Mouse (Mus musculus): ENCODE data around the gene Rdh9. TPM values are rescaled to one million over a fixed set of nuclear protein-coding genes. Genes with fewer than 3 reads are reported as not detected.

The Rdh9 gene
- total and polyA plus RNA-seq, 2 experiments from 2014 or later, result 0.04 to 0.34 TPM

DNA sequence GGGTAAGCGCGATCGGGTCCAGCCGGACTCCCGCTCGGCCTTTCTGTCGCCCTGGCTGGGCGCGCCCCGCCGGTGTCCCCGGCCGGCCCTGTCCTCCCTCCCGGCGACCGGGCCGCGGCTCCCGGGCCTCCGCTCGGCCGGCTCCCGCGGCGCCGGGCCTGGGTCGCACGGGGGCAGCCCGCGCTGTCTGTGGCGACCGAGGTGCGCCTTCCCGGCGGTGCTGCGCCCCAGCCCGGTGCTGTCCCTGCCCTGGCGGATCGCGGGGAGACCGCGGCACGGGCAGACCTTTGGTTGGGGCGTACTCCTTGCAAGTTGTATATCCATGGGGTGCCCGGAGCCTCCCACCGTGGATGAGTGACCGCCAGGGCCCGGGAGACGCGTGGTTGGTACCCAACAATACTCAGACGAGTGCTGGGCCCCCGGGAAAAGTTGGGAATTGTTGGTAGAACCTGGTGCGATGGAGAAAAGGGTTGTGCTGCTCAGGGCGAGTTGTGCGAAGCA, 36.5 kb upstream of the Rdh9 start:
- no peak for DNase-seq (ENCODE audit: low spot score)

DNA sequence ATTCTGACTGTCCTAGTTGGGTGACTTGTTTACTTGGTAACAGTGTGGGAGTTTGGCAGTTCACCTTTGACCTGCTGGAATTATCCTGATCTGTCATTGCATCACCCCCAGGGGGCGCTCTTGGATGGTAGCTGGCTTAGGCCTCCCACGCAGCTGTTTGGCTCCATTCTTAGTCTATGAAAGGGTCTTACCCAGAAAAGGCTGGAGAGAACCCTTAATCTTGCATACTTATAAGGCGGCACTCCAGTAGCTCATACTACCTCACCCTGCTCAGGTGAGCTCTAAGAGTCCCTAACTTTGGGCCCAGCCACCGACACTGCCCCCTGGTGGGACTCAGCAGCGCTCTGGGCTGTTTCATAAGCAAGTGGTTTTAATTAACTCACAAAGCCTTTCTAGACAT, 31.5 kb upstream of the Rdh9 start:
- no peaks in the 10 kb centered on the region for H3K9me3 ChIP-seq (replicated peaks; ENCODE audit: control insufficient read depth, low read length)
- TF ChIP-seq EP300 (IDR thresholded peaks at IDR 0.05; ENCODE audit: low read depth) (no peak), CTCF (IDR thresholded peaks at IDR 0.05; ENCODE audit: low read depth) (peak; percentile 51)
- H3K27ac ChIP-seq (ENCODE audit: low read depth), result no peak overlapping the region
- no peak overlapping the region for H3K4me3 ChIP-seq (ENCODE audit: low read depth, low read length)
- DNase-seq (ENCODE audit: low spot score), result no peak
- 67% methylated on average over 5 of the region's 5 CpGs for WGBS
- peaks cover 62% of the 10 kb centered on the region for H3K36me3 ChIP-seq (replicated peaks; ENCODE audit: control insufficient read depth, insufficient read depth, low read length)
- no peak overlapping the region for H3K9ac ChIP-seq (replicated peaks; ENCODE audit: low read depth, low read length)
- H3K4me1 ChIP-seq (ENCODE audit: control insufficient read depth, insufficient read depth), result peaks cover 9% of the 10 kb centered on the region
- no peak overlapping the region for H3K4me2 ChIP-seq (ENCODE audit: low read depth, low read length)
- no peak for ATAC-seq (ENCODE audit: insufficient read depth, low read depth)
- no peaks in the 10 kb centered on the region for H3K27me3 ChIP-seq (ENCODE audit: control insufficient read depth, insufficient read depth, low read length)

More for the DNA sequence above, 36.5 kb upstream of the Rdh9 start:
- peak; percentile 56 for ATAC-seq (ENCODE audit: insufficient read depth, low read depth)
- peak overlapping the region; percentile 91 for H3K4me3 ChIP-seq (ENCODE audit: low read depth, low read length)
- H3K9me3 ChIP-seq (replicated peaks; ENCODE audit: control insufficient read depth, low read length), result no peaks in the 10 kb centered on the region
- peaks cover 9% of the 10 kb centered on the region for H3K4me1 ChIP-seq (ENCODE audit: control insufficient read depth, insufficient read depth)
- no peaks in the 10 kb centered on the region for H3K27me3 ChIP-seq (ENCODE audit: control insufficient read depth, insufficient read depth, low read length)
- peak overlapping the region; percentile 84 for H3K4me2 ChIP-seq (ENCODE audit: low read depth, low read length)
- under 1% methylated on average over 41 of the region's 55 CpGs for WGBS
- TF ChIP-seq CTCF (IDR thresholded peaks at IDR 0.05; ENCODE audit: low read depth) (no peak), EP300 (IDR thresholded peaks at IDR 0.05; ENCODE audit: low read depth) (no peak)
- peaks cover 34% of the 10 kb centered on the region for H3K36me3 ChIP-seq (replicated peaks; ENCODE audit: control insufficient read depth, insufficient read depth, low read length)
- peak overlapping the region; percentile 97 for H3K9ac ChIP-seq (replicated peaks; ENCODE audit: low read depth, low read length)
- H3K27ac ChIP-seq (ENCODE audit: low read depth), result peak overlapping the region; percentile 83

DNA sequence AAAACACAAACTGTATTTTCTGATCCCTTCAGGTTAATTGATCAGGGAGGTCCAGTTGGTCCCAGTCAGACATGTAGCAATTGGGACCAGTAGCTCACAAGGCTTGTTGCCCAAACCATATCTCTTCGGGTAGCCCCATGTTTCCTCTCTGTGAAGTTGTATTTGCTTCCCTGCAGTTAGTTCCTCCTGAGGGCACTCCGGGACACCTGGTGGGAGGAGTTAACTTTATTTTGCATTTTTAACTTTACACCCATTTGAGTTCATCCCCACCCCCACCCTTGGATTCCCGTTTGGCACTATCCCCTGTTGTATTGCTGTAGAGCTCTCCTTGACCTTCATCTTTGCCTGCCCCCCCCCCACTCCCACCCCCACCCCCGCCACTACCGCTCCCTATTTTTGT, 30.3 kb upstream of the Rdh9 start:
- Histone ChIP-seq H3K9ac (replicated peaks; ENCODE audit: low read depth, low read length) (no peak overlapping the region), H3K27ac (ENCODE audit: low read depth) (no peak overlapping the region), H3K27me3 (ENCODE audit: control insufficient read depth, insufficient read depth, low read length) (no peaks in the 10 kb centered on the region), H3K36me3 (replicated peaks; ENCODE audit: control insufficient read depth, insufficient read depth, low read length) (peaks cover 62% of the 10 kb centered on the region), H3K9me3 (replicated peaks; ENCODE audit: control insufficient read depth, low read length) (no peaks in the 10 kb centered on the region), H3K4me3 (ENCODE audit: low read depth, low read length) (no peak overlapping the region), H3K4me1 (ENCODE audit: control insufficient read depth, insufficient read depth) (peaks cover 1% of the 10 kb centered on the region; the same call in 1 of the 2 replicates), H3K4me2 (ENCODE audit: low read depth, low read length) (no peak overlapping the region)
- no peak for ATAC-seq (ENCODE audit: insufficient read depth, low read depth)
- no peak for TF ChIP-seq CTCF (IDR thresholded peaks at IDR 0.05; ENCODE audit: low read depth)
- TF ChIP-seq EP300 (IDR thresholded peaks at IDR 0.05; ENCODE audit: low read depth), result no peak
- DNase-seq (ENCODE audit: low spot score), result no peak
- WGBS, result 69% methylated on average over 5 of the region's 5 CpGs

- H3K4me1 ChIP-seq (ENCODE audit: control insufficient read depth, insufficient read depth), result no peaks in the 10 kb centered on the region; the same call in 1 of the 2 replicates
- 81% methylated on average over 8 of the region's 8 CpGs for WGBS
- peaks cover 51% of the 10 kb centered on the region for H3K36me3 ChIP-seq (replicated peaks; ENCODE audit: control insufficient read depth, insufficient read depth, low read length)
- no peak overlapping the region for H3K4me3 ChIP-seq (ENCODE audit: low read depth, low read length)
- H3K9ac ChIP-seq (replicated peaks; ENCODE audit: low read depth, low read length), result no peak overlapping the region
- H3K27ac ChIP-seq (ENCODE audit: low read depth), result no peak overlapping the region
- ATAC-seq (ENCODE audit: insufficient read depth, low read depth), result no peak
- H3K9me3 ChIP-seq (replicated peaks; ENCODE audit: control insufficient read depth, low read length), result no peaks in the 10 kb centered on the region
- no peak for DNase-seq (ENCODE audit: low spot score)
- no peaks in the 10 kb centered on the region for H3K27me3 ChIP-seq (ENCODE audit: control insufficient read depth, insufficient read depth, low read length)
- H3K4me2 ChIP-seq (ENCODE audit: low read depth, low read length), result 0 out of 2 replicates have a peak overlapping the region, but pooled peaks have one; percentile 2
- TF ChIP-seq EP300 (IDR thresholded peaks at IDR 0.05; ENCODE audit: low read depth) (no peak), CTCF (IDR thresholded peaks at IDR 0.05; ENCODE audit: low read depth) (no peak)
Measured at GRCm38 (mm10) chr10:127747254-127747653, 28.9 kb upstream of the Rdh9 start.

GRCm38 (mm10) chr10:127748847-127749612, 27.2 kb upstream of the Rdh9 start:
- Histone ChIP-seq H3K9me3 (replicated peaks; ENCODE audit: control insufficient read depth, low read length) (no peaks in the 10 kb centered on the region), H3K4me2 (ENCODE audit: low read depth, low read length) (peak overlapping the region; percentile 57), H3K36me3 (replicated peaks; ENCODE audit: control insufficient read depth, insufficient read depth, low read length) (peaks cover 34% of the 10 kb centered on the region), H3K4me3 (ENCODE audit: low read depth, low read length) (peak overlapping the region; percentile 39), H3K27me3 (ENCODE audit: control insufficient read depth, insufficient read depth, low read length) (no peaks in the 10 kb centered on the region), H3K27ac (ENCODE audit: low read depth) (peak overlapping the region; percentile 52), H3K4me1 (ENCODE audit: control insufficient read depth, insufficient read depth) (no peaks in the 10 kb centered on the region; the same call in 1 of the 2 replicates), H3K9ac (replicated peaks; ENCODE audit: low read depth, low read length) (no peak overlapping the region)
- 6% methylated on average over 8 of the region's 8 CpGs for WGBS
- peak; percentile 37 for ATAC-seq (ENCODE audit: insufficient read depth, low read depth)
- TF ChIP-seq EP300 (IDR thresholded peaks at IDR 0.05; ENCODE audit: low read depth) (no peak), CTCF (IDR thresholded peaks at IDR 0.05; ENCODE audit: low read depth) (no peak)
- DNase-seq (ENCODE audit: low spot score), result no peak
